Mouse (Mus musculus) hindbrain, embryonic 13.5 days (tissue): Measurements from ENCODE around the gene Notch2. TPM values are rescaled to one million over a fixed set of nuclear protein-coding genes. Genes with fewer than 3 reads are reported as not detected.
"Not testable (repeated sequence)": the region's sequence is repeated elsewhere in the genome, so short reads cannot be mapped to it uniquely, and the experiment has no call there.

Source experiments
- ATAC-seq: fragments of 200-750 bp; cut with Nextera tagmentation; 2 replicates; pipeline ENCODE4 v1.8.0; 2017; ENCODE audit warnings: moderate TSS enrichment; ENCODE audit not compliant: low FRiP score
- H3K27ac ChIP-seq: fragments of 300-500 bp; sonication (generic); 2 replicates; pipeline ENCODE4 v1.5.1; 2015; ENCODE audit warnings: inconsistent platforms, mild to moderate bottlenecking, moderate library complexity
- H3K27me3 ChIP-seq: fragments of 300-500 bp; sonication (generic); 2 replicates; pipeline ENCODE4 v1.6.1; 2015; ENCODE audit warnings: mild to moderate bottlenecking, inconsistent platforms
- H3K36me3 ChIP-seq: fragments of 300-500 bp; sonication (generic); 2 replicates; pipeline ENCODE4 v1.6.1; 2015; ENCODE audit warnings: mild to moderate bottlenecking, inconsistent platforms
- H3K4me1 ChIP-seq: fragments of 300-500 bp; sonication (generic); replicated peaks from 2 replicates; pipeline ENCODE4 v1.6.1; 2015; ENCODE audit warnings: inconsistent platforms
- H3K4me2 ChIP-seq: fragments of 300-500 bp; sonication (generic); 2 replicates; pipeline ENCODE4 v1.6.1; 2015; ENCODE audit warnings: inconsistent platforms, mild to moderate bottlenecking, moderate library complexity
- H3K4me3 ChIP-seq: fragments of 300-500 bp; sonication (generic); 2 replicates; pipeline ENCODE4 v1.5.1; 2015; ENCODE audit warnings: mild to moderate bottlenecking, inconsistent platforms
- H3K9ac ChIP-seq: fragments of 300-500 bp; sonication (generic); 2 replicates; pipeline ENCODE4 v1.6.1; 2015; ENCODE audit warnings: mild to moderate bottlenecking, inconsistent platforms
- H3K9me3 ChIP-seq: fragments of 300-500 bp; sonication (generic); 2 replicates; pipeline ENCODE4 v1.6.1; 2016; ENCODE audit warnings: inconsistent platforms
- WGBS: fragments of 180-500 bp; shearing (Covaris S2); methylation state at CpG from one replicate; pipeline ENCODE4 v1.1.7; 2015; 5-methylcytosine and 5-hydroxymethylcytosine counted together
- polyA plus RNA-seq: library from polyadenylated mRNA; unstranded; fragments of >200 nt; fragmentation: Nextera tagmentation; extraction: Ambion mirVana; gene quantifications from 2 replicates; pipeline ENCODE4 v1.2.1, GENCODE M21; 2015

The Notch2 gene
- polyA plus RNA-seq, 1 experiment from 2014 or later, result 12.0 TPM

DNA sequence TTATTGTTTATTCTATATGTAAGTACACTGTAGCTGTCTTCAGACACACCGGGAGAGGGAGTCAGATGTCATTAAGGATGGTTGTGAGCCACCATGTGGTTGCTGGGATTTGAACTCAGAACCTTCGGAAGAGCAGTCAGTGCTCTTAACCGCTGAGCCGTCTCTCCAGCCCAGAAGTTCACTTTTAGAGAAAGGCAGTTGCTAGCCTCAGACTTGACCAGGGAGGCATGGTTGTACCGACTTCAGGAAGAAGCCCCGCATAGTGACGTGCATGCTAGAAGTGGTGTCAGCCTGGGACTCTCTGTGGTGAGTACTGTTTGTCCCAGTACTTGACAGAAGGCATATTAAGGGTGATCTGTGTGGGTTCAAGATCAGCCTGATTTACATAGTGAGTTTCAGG, 36.8 kb downstream of the Notch2 start:
- not testable (repeated sequence) for H3K9me3 ChIP-seq, H3K9ac ChIP-seq, H3K27me3 ChIP-seq, H3K4me3 ChIP-seq, ATAC-seq, H3K4me2 ChIP-seq, H3K36me3 ChIP-seq
- H3K4me1 ChIP-seq, result peaks cover 55% of the 10 kb centered on the region
- peak overlapping the region; percentile 26 for H3K27ac ChIP-seq
- WGBS, result 93% methylated on average over 7 of the region's 7 CpGs

- no peak overlapping the region for H3K4me3 ChIP-seq
- H3K27me3 ChIP-seq, result no peaks in the 10 kb centered on the region
- ATAC-seq, result peak; percentile 58
- H3K9me3 ChIP-seq, result no peaks in the 10 kb centered on the region
- no peak overlapping the region for H3K4me2 ChIP-seq
- no peaks in the 10 kb centered on the region for H3K36me3 ChIP-seq
- peaks cover 58% of the 10 kb centered on the region for H3K4me1 ChIP-seq
- 58% methylated on average over 14 of the region's 14 CpGs for WGBS
- no peak overlapping the region for H3K9ac ChIP-seq
- peak overlapping the region; percentile 26 for H3K27ac ChIP-seq
Measured at GRCm38 (mm10) chr3:98050492-98051406, 37.4 kb downstream of the Notch2 start.

- no peak overlapping the region for H3K9ac ChIP-seq
- H3K4me3 ChIP-seq, result no peak overlapping the region
- no peaks in the 10 kb centered on the region for H3K27me3 ChIP-seq
- no peaks in the 10 kb centered on the region for H3K9me3 ChIP-seq
- peaks cover 58% of the 10 kb centered on the region for H3K4me1 ChIP-seq
- ATAC-seq, result peak; percentile 34; the same call in 1 of the 2 replicates
- H3K4me2 ChIP-seq, result no peak overlapping the region
- no peaks in the 10 kb centered on the region for H3K36me3 ChIP-seq
- 40% methylated on average over 16 of the region's 16 CpGs for WGBS
- H3K27ac ChIP-seq, result peak overlapping the region; percentile 40; the same call in 1 of the 2 replicates
Measured at GRCm38 (mm10) chr3:98051407-98051968, 38.2 kb downstream of the Notch2 start.

GRCm38 (mm10) chr3:98052507-98053430, 39.4 kb downstream of the Notch2 start:
- Histone ChIP-seq H3K4me1 (peaks cover 53% of the 10 kb centered on the region), H3K4me3 (no peak overlapping the region), H3K36me3 (no peaks in the 10 kb centered on the region), H3K9ac (no peak overlapping the region), H3K27me3 (no peaks in the 10 kb centered on the region), H3K9me3 (no peaks in the 10 kb centered on the region), H3K4me2 (no peak overlapping the region), H3K27ac (peak overlapping the region; percentile 30; the same call in 1 of the 2 replicates)
- no peak for ATAC-seq
- WGBS, result 78% methylated on average over 16 of the region's 16 CpGs

DNA sequence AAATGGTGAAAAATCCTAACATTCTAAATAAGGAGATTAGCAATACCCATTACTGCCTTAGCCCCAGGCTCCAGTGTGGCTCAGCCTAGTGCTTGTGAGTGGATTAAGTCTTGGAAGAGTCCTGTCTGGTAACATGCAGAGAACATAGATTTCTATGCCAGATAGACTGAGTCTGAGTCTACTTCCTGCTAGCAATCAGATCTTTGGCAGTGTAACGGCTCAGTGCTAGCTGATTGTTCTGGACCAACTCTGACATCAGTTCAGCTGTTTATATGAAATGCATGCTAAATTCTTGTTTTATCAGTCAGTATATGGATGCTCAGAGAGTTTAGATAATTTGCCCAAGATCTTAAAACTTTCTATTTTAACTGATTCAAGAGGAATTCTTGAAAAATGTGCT, 40.5 kb downstream of the Notch2 start:
- H3K27ac ChIP-seq, result no peak overlapping the region; the same call in 1 of the 2 replicates
- ATAC-seq, result no peak
- H3K9me3 ChIP-seq, result no peaks in the 10 kb centered on the region
- no peak overlapping the region for H3K4me2 ChIP-seq
- 89% methylated on average over 1 of the region's 1 CpGs for WGBS
- no peaks in the 10 kb centered on the region for H3K27me3 ChIP-seq
- H3K36me3 ChIP-seq, result no peaks in the 10 kb centered on the region
- H3K4me1 ChIP-seq, result peaks cover 53% of the 10 kb centered on the region
- H3K4me3 ChIP-seq, result no peak overlapping the region
- H3K9ac ChIP-seq, result no peak overlapping the region

DNA sequence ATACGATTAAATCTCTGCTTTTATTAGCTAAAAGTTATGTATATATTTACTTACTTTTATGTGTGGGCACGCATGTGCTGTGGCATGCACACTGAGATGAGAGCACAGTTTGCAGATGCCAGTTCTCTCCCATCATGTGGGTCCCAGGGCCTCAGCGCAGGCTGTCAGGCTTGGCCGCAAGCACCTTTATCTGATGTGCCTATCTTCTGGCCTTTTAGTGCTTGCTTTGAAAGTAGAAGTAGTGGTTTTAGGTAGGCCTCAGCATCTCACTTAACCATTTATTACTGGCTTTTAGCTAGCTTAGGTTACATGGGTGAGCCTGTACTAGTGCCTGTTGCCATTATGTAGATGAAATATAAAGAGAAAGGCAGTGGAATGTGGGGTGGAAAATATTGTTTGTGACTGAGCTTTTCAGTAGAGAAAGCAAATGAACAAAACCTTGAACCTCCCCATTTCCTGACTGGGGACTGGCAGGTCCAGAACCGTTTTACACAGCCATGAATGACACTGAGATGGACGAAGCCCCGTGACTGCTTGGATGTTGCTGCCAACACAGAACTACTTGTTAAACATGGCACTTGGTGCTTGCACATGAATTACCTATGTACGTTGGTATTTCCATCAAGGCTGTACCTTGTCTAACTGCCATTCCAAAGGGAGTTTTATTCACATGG, 41.1 kb downstream of the Notch2 start:
- no peaks in the 10 kb centered on the region for H3K36me3 ChIP-seq
- no peak overlapping the region for H3K27ac ChIP-seq
- no peak overlapping the region for H3K9ac ChIP-seq
- 89% methylated on average over 8 of the region's 8 CpGs for WGBS
- no peak overlapping the region for H3K4me3 ChIP-seq
- peaks cover 47% of the 10 kb centered on the region for H3K4me1 ChIP-seq
- no peak for ATAC-seq
- no peak overlapping the region for H3K4me2 ChIP-seq
- no peaks in the 10 kb centered on the region for H3K9me3 ChIP-seq
- no peaks in the 10 kb centered on the region for H3K27me3 ChIP-seq

DNA sequence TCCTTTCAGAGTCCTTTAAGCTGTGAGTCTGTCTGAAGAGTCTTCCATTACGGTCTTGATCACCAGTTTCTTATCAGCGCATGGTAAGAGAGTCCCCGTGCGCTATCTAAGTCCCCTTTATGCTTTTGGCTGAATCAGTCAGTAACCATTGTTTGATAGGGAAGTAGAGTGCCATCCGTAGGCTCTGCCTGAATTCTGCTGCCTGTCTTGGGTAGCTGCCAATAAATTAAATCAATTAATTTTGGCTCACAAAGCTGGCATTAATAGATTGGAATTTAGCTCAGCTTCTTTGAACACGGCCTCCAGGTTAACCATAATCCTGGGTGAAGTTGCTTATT, 41.6 kb downstream of the Notch2 start:
- no peaks in the 10 kb centered on the region for H3K9me3 ChIP-seq
- no peak overlapping the region for H3K27ac ChIP-seq
- no peaks in the 10 kb centered on the region for H3K27me3 ChIP-seq
- no peaks in the 10 kb centered on the region for H3K36me3 ChIP-seq
- H3K4me2 ChIP-seq, result no peak overlapping the region
- peaks cover 46% of the 10 kb centered on the region for H3K4me1 ChIP-seq
- WGBS, result 64% methylated on average over 6 of the region's 6 CpGs
- no peak overlapping the region for H3K9ac ChIP-seq
- ATAC-seq, result no peak
- no peak overlapping the region for H3K4me3 ChIP-seq

- Histone ChIP-seq H3K9me3 (no peaks in the 10 kb centered on the region), H3K9ac (no peak overlapping the region), H3K4me3 (no peak overlapping the region), H3K27me3 (no peaks in the 10 kb centered on the region), H3K36me3 (no peaks in the 10 kb centered on the region), H3K27ac (peak overlapping the region; percentile 36; the same call in 1 of the 2 replicates), H3K4me1 (peaks cover 44% of the 10 kb centered on the region), H3K4me2 (no peak overlapping the region)
- WGBS, result 88% methylated on average over 20 of the region's 20 CpGs
- ATAC-seq, result no peak
Measured at GRCm38 (mm10) chr3:98055808-98056728, 42.7 kb downstream of the Notch2 start.

DNA sequence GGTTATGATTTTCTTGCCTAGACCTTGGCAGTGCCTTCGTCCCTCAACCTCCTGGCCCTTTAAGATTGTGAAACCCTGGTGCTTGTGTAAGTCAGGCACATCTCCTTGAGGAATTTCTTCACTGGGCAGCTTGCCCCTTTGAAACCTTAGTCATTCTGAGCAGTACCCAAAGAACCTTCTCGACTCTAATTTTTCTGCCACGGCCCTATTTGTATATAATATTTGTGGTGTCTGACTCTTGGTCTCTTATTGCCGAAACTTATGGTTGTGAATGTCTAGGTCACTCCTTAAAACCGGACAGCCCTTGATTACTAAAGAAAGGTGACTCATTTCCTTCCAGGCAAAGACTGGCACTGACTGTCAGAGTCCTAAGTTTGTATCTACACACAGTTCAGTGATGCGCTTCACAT, 43.6 kb downstream of the Notch2 start:
- H3K27ac ChIP-seq, result no peak overlapping the region

GRCm38 (mm10) chr3:98059076-98059475, 45.7 kb downstream of the Notch2 start:
- Histone ChIP-seq H3K9ac (no peak overlapping the region), H3K36me3 (no peaks in the 10 kb centered on the region), H3K4me2 (no peak overlapping the region), H3K27me3 (no peaks in the 10 kb centered on the region), H3K4me1 (peaks cover 57% of the 10 kb centered on the region), H3K9me3 (no peaks in the 10 kb centered on the region), H3K27ac (no peak overlapping the region), H3K4me3 (no peak overlapping the region)
- no peak for ATAC-seq
- WGBS, result 90% methylated on average over 4 of the region's 4 CpGs

More for the DNA sequence above, 43.6 kb downstream of the Notch2 start:
- no peak overlapping the region for H3K9ac ChIP-seq
- no peak overlapping the region for H3K4me2 ChIP-seq
- no peaks in the 10 kb centered on the region for H3K27me3 ChIP-seq
- H3K36me3 ChIP-seq, result no peaks in the 10 kb centered on the region
- no peaks in the 10 kb centered on the region for H3K9me3 ChIP-seq
- 94% methylated on average over 6 of the region's 6 CpGs for WGBS
- no peak overlapping the region for H3K4me3 ChIP-seq
- H3K4me1 ChIP-seq, result peaks cover 45% of the 10 kb centered on the region
- no peak for ATAC-seq
